Mouse (Mus musculus) right cerebral cortex, postnatal 4 days (tissue): ENCODE results near the gene Rfx7.
A peak's percentile ranks its signal among the peaks of the same experiment; 100 is the strongest.
"Not testable (repeated sequence)": the region's sequence is repeated elsewhere in the genome, so short reads cannot be mapped to it uniquely, and the experiment has no call there.

Experiments
- DNase-seq: peaks from one replicate; pipeline ENCODE4 v3.0.0-alpha.2; 2022

Gene Rfx7

DNA sequence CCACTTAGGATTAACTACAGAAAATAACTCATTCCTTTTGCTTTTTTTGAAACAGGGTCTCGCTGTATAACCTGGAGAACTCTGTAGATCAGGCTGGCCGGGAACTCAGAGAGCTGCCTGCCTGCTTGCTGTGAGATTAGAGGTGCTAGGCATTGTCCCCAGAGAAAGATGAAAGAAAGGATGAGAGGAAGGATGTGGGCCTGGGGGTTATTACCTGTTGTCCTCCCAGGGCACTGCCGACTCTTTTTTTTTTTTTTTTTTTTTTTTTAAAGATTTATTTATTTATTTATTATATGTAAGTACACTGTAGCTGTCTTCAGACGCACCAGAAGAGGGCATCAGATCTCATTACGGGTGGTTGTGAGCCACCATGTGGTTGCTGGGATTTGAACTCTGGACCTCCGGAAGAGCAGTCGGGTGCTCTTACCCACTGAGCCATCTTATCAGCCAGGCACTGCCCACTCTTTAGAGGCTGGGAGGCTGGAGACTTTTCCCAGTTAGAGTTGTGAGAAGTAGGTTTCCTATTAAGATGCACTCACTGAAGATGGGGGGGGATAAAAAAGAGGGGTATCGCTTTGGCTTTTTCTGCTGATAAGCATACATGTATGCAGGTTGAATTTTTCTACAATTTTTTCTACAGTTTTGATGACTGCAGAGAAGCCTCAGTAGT, 134.4 kb downstream of the Rfx7 start:
- not testable (repeated sequence) for DNase-seq

DNA sequence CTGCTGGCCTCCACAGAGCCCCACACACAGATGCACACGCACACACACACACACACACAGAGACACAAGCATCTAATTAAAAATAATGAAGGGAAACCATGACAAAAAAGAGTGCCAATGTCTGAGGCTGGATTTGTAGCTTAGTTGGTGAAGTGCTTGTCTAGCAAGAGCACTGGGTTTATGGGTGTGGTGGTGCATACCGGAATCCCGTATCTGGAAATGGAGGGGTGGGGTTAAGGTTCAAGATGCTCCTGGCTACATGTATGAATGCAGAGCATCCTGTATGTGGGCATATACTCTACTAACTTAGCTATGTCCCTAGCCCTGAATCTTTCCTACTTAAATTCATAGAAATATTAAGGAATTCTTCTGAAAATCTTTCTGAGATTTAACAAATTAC, 135.1 kb downstream of the Rfx7 start:
- no peak for DNase-seq

DNA sequence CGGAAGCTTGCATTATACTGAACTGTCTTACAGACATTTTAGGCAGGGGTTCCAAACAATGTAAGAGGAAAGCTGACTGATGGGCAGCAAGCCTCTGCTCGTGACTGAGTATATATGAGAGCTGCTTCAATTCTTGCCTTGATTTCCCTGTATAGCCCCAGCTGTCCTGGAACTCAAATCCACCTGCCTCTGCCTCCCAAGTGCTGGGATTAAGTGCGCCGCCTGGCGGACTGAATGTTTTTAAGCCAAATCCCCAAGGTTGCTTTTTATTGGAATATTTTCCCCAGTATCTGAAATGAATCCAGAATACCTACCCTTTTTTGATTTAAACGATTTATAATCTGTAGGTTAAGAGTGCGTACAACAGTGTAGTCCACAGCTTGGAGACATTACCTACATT, 137.3 kb downstream of the Rfx7 start:
- DNase-seq, result no peak

DNA sequence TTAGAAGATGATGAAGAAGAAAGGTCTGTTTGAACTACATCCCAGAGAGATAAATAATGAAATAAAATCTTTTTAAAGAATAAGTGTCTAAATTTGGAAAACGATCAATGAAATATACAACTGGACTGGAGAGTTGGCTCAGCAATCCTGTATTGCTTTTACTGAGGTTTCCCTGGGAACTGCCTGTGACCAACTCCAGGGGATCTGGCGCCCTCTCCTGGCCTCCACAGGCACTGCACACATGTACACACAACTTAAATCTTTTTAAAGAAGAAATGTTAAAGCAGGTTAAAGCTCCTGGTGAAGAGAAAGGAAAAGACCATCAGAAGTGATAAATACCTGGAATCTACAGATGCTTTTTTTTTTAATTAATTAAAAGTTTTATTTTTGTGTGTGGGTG, 140.3 kb downstream of the Rfx7 start:
- peak; percentile 94 for DNase-seq
